16 mouse cellular contexts compared by ENCODE assay signal in genomic region chr5:86886620-86887019, GRCm38 (mm10). TPM values are rescaled to one million over a fixed set of nuclear protein-coding genes. Genes with fewer than 3 reads are reported as not detected.
DNase-seq lines count a peak whose midpoint lies in the region; ATAC-seq and TF ChIP-seq lines count a peak whose summit lies in the region.
"Had no signal": no experiment of that assay in that cellular context is flagged by ENCODE, and none has a peak within 500 bp of the region (broad histone marks: within the 10 kb centered on the region; RNA-seq: fewer than 3 reads in every experiment).

No protein-coding gene starts in this region.

- WGBS in kidney, adult 2 months: 22% methylated on average over 3 of the region's 3 CpGs
- WGBS in liver, postnatal 0 days (ENCODE audit: insufficient replicate concordance): 37% methylated on average over 3 of the region's 3 CpGs
- WGBS in liver, embryonic 12.5 days (ENCODE audit: insufficient replicate concordance): 28% methylated on average over 3 of the region's 3 CpGs

- TF ChIP-seq EP300 in liver, postnatal 0 days (IDR thresholded peaks at IDR 0.05; ENCODE audit: low read depth): no peak

- TF ChIP-seq CTCF in kidney, adult 2 months (conservative IDR thresholded peaks at IDR 0.05; ENCODE audit: insufficient read depth, insufficient read length, low read depth, low read length): no peak
- peak; percentile 49 for TF ChIP-seq CTCF in liver, postnatal 0 days (IDR thresholded peaks at IDR 0.05; ENCODE audit: low read depth)

- no peak overlapping the region for H3K4me2 ChIP-seq in liver, postnatal 0 days (ENCODE audit: low read depth, low read length)
- H3K4me2 ChIP-seq in liver, embryonic 12.5 days: no peak overlapping the region
- H3K4me2 ChIP-seq: forebrain, embryonic 12.5 days; kidney, embryonic 15.5 days; limb, embryonic 13.5 days had no signal

- no peak overlapping the region for H3K27ac ChIP-seq in kidney, adult 2 months (ENCODE audit: insufficient read depth, low read depth, low read length)
- H3K27ac ChIP-seq in liver, postnatal 0 days (ENCODE audit: low read depth): no peak overlapping the region
- no peak overlapping the region for H3K27ac ChIP-seq in liver, embryonic 12.5 days
- H3K27ac ChIP-seq: forebrain, embryonic 12.5 days; kidney, embryonic 15.5 days; limb, embryonic 13.5 days had no signal

- H3K4me1 ChIP-seq in kidney, adult 2 months (ENCODE audit: control insufficient read depth, insufficient read depth, low read length): no peaks in the 10 kb centered on the region
- H3K4me1 ChIP-seq in liver, postnatal 0 days (ENCODE audit: insufficient read depth): no peaks in the 10 kb centered on the region
- H3K4me1 ChIP-seq in liver, embryonic 12.5 days: no peaks in the 10 kb centered on the region
- H3K4me1 ChIP-seq: forebrain, embryonic 12.5 days; kidney, embryonic 15.5 days; limb, embryonic 13.5 days had no signal

- no peak for TF ChIP-seq POLR2A in kidney, adult 2 months (IDR thresholded peaks at IDR 0.05; ENCODE audit: low read depth, low read length)

- no peak overlapping the region for H3K4me3 ChIP-seq in kidney, adult 2 months (ENCODE audit: insufficient read depth, low read depth, low read length)
- no peak overlapping the region for H3K4me3 ChIP-seq in liver, postnatal 0 days (ENCODE audit: low read depth, low read length)
- no peak overlapping the region for H3K4me3 ChIP-seq in liver, embryonic 12.5 days
- H3K4me3 ChIP-seq: forebrain, embryonic 12.5 days; kidney, embryonic 15.5 days; limb, embryonic 13.5 days had no signal

- peak; percentile 5 to 38 for DNase-seq in cerebellum, postnatal 10 days
- no peak for DNase-seq in cerebellum, adult 18-20 months
- DNase-seq in kidney, adult 2 months: peak; percentile 38
- DNase-seq in kidney, postnatal 25 days: no peak
- no peak for DNase-seq in liver, postnatal 0 days
- DNase-seq in retina, embryonic 14.5 days (ENCODE audit: low spot score): peak; percentile 57
- DNase-seq in Muller cell, postnatal 12 days (ENCODE audit: inconsistent ontology term): no peak
- DNase-seq: B cell, adult 2 months; gastrocnemius, postnatal 25 days had no signal

- no peaks in the 10 kb centered on the region for H3K9me3 ChIP-seq in liver, postnatal 0 days (ENCODE audit: low read length)
- H3K9me3 ChIP-seq in liver, embryonic 12.5 days (replicated peaks): peaks cover 11% of the 10 kb centered on the region; the same call in 1 of the 2 replicates
- H3K9me3 ChIP-seq: forebrain, embryonic 12.5 days; kidney, embryonic 15.5 days; limb, embryonic 13.5 days had no signal

- no peaks in the 10 kb centered on the region for H3K36me3 ChIP-seq in kidney, adult 2 months (ENCODE audit: control insufficient read depth, insufficient read depth, low read length)
- H3K36me3 ChIP-seq in liver, postnatal 0 days (replicated peaks; ENCODE audit: insufficient read depth, low read length): no peaks in the 10 kb centered on the region
- H3K36me3 ChIP-seq in liver, embryonic 12.5 days: no peaks in the 10 kb centered on the region
- H3K36me3 ChIP-seq: forebrain, embryonic 12.5 days; kidney, embryonic 15.5 days; limb, embryonic 13.5 days had no signal

- H3K27me3 ChIP-seq in kidney, adult 2 months (replicated peaks; ENCODE audit: control insufficient read depth, insufficient read depth, low read length): no peaks in the 10 kb centered on the region
- H3K27me3 ChIP-seq in liver, postnatal 0 days (ENCODE audit: insufficient read depth, low read length): no peaks in the 10 kb centered on the region
- H3K27me3 ChIP-seq in liver, embryonic 12.5 days (replicated peaks): no peaks in the 10 kb centered on the region
- H3K27me3 ChIP-seq: forebrain, embryonic 12.5 days; kidney, embryonic 15.5 days; limb, embryonic 13.5 days had no signal

- ATAC-seq in liver, postnatal 0 days: no peak
- ATAC-seq in liver, embryonic 12.5 days: no peak

- no peak overlapping the region for H3K9ac ChIP-seq in liver, postnatal 0 days (replicated peaks)
- no peak overlapping the region for H3K9ac ChIP-seq in liver, embryonic 12.5 days
- H3K9ac ChIP-seq: forebrain, embryonic 12.5 days; kidney, embryonic 15.5 days; limb, embryonic 13.5 days had no signal

RNA-seq across cellular contexts. Expression of gene Ugt2b34, which starts 20.1 kb away (rescaled TPM):
- 23.0 and 29.8 TPM in 2 replicates for polyA plus RNA-seq in kidney, adult 2 months (2012; rRNA removed)
- 102 and 108 TPM in 2 replicates for polyA plus RNA-seq in liver, postnatal 0 days (2015; fragmentation: Nextera tagmentation; extraction: Ambion mirVana)
- polyA plus RNA-seq in liver, embryonic 12.5 days (2016; fragmentation: Nextera tagmentation; extraction: Ambion mirVana): 29.4 and 32.1 TPM in 2 replicates
- polyA plus RNA-seq: forebrain, embryonic 12.5 days; limb, embryonic 13.5 days had no signal

RNA-seq across cellular contexts. Expression of gene Ugt2b1, which starts 39.7 kb away (rescaled TPM):
- not detected in 2 replicates for polyA plus RNA-seq in kidney, adult 2 months (2012; rRNA removed)
- polyA plus RNA-seq in liver, postnatal 0 days (2015; fragmentation: Nextera tagmentation; extraction: Ambion mirVana): 8.6 and 12.0 TPM in 2 replicates
- 0.05 TPM in 1 of 2 replicates, not detected in the other for polyA plus RNA-seq in liver, embryonic 12.5 days (2016; fragmentation: Nextera tagmentation; extraction: Ambion mirVana)
- polyA plus RNA-seq: forebrain, embryonic 12.5 days; heart, embryonic 16.5 days; kidney, embryonic 15.5 days; limb, embryonic 13.5 days; small intestine, adult 2 months; testis, adult 2 months had no signal

Comparison
In these comparisons a context has a peak if more than half of its experiments do, and no peak if none do; other contexts are left out.
1. DNase-seq: peak in cerebellum, postnatal 10 days (2 of 2), kidney, adult 2 months (single experiment) and retina, embryonic 14.5 days (single experiment); none in cerebellum, adult 18-20 months (0 of 2), kidney, postnatal 25 days (0 of 2), liver, postnatal 0 days (single experiment) and Muller cell, postnatal 12 days (single experiment).